Mouse (Mus musculus) activated CD4-positive, CD25-positive, alpha-beta regulatory T cell, adult 4 months (primary cell): ENCODE measurements around the gene Abcc4. TPM values are rescaled to one million over a fixed set of nuclear protein-coding genes. Genes with fewer than 3 reads are reported as not detected.

Experiments used
- ATAC-seq: one replicate; pipeline ENCODE4 v1.8.0; 2017
- polyA plus RNA-seq, 2 experiments: library from polyadenylated mRNA; unstranded; fragments of 100-300 nt; shearing (Covaris generic); gene quantifications; one replicate each; pipeline ENCODE4 v1.2.1; 2017

The Abcc4 gene
- polyA plus RNA-seq, 2 experiments from 2014 or later: 8.8 to 9.8 TPM

DNA sequence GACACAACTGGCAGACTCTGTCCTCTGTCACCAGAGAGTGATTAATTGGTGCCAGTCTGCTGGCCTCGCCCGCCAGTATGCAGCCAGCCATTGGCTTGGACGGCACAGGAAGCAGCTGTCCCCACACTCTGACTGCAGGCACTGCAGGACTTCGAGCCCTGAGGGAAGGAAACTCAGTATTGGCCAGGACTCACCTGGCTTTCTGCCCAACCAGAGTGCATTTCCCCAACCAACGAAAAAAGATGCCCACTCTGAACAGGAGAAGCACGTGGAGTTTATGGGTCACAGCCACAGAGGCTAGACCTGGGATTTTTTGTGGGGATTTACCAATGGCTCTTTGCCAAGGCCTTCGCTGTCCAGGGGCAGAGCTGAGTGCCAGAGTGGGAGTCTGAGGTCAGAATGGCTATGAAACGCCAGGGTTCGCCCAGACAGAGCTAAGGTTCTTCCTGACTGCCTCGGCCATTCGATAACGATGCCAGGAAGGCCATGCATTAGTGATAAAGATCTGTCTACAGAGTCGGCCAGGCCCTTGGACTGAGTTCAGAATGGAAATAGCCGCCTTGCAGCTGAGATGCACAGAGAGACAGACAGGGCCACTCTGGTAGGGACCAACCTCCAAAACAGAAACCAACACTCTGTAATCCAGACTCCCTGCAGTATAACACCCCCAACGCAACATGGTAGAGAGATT lies 70.4 kb downstream of the Abcc4 start:
- ATAC-seq: no peak

DNA sequence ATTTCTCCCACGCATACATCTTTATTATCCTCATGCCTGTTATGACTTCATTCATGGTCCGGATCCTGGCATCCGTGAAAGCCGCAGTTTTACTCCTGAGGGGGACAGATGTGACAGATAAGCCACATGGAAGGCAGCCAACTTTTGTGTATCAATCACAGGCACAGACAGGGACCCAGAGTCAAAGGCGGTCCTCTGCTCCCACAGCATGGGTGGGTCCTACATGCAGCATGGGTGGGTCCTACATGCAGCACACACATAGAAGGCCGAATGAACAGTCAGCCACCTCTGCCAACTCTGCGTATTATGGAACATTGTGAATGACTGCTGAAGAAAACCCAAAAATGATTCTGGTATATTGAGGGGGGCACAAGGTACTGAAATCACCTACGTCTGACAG lies 76.4 kb downstream of the Abcc4 start:
- no peak for ATAC-seq

DNA sequence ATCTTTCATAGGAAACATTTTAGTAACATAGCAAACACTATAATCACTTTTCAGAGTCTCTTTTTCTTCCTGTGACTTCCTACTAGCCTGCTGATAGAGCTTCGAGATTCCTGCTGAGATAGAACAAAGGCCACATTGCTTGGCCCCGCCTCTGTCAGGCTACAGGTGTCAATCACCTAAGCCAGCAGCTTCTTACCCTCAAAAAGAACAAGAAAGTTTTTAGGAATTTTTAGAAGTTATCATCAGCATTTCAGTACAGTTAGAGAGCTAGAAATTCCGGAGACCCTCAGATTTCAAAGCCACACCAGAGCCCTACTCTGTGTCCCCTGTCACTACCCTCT lies 84.6 kb downstream of the Abcc4 start:
- no peak for ATAC-seq

DNA sequence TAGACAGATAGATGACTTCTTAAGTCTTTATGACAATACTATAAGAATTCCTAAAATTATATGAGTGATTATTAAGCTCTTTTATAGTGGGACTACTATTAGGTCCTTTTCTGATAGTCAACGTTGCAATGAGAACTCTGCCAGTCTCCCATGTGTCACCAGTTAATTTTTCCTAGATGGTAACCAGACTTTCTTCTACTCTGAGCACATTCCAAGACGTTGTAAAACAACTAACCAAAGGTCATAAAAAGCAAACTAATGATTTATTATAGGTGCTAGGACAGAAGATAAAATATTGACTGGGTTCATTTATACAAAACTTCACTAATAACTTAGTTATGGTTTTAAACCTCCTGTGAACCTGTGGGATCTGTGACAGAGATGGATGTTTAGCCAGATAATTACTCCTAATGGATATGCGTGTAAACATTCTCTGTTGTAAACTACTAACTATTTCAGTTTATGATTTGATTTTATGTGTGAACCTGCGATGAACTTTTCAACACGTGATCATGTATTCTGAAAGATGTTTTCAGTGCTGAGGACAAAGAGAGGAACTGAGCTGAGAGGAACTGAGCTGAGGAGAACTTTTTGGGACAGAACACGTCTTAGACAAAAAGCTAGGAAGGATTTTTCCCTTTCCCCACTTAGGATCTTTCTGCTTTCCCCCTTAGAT lies 85.1 kb downstream of the Abcc4 start:
- no peak for ATAC-seq

GRCm38 (mm10) chr14:118616698-118617311 lies 89.2 kb downstream of the Abcc4 start:
- peak; percentile 58 for ATAC-seq

DNA sequence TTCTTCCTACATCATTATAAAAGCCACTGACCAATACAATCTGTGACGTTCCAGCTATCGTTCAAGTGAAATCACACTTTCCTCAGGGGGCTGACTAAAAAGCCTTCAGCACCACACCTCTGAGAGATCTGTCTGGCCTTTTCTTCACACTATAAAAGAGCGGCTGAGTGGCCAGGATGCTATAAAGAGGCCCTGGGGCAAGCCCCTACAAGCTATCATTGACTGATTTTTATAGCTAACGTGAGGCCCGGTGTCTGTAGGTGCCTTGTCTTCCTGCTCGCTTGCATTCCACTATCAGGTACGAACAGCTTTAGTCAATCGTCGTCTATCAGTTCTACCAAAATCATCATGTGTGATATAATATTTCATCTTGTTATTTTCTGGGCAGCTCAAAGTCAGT lies 92.3 kb downstream of the Abcc4 start:
- ATAC-seq: no peak

- ATAC-seq: no peak
These were observed 94.3 kb downstream of the Abcc4 start for GRCm38 (mm10) chr14:118611714-118612113.

DNA sequence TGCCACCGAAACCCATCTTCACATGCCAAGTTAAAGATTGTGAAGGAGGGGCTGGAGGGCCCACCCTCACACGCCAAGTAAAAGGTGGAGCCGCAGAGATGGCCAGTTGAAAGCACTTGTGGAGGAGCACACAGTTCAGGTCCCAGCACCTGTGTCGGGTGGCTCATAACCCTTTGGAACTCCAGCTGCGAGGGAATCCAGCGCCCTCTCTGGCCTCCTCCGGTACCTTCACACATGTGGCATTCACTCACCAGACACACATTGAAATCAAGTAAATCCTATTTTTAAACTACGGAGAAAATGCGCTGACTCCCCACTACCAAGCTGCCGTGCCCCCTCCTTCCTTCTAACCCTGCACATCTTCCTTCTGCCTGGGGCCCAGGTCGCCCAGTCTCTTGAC lies 95.2 kb downstream of the Abcc4 start:
- no peak for ATAC-seq

- no peak for ATAC-seq
These were observed 97.1 kb downstream of the Abcc4 start for GRCm38 (mm10) chr14:118608816-118609465.

- no peak for ATAC-seq
These were observed 97.7 kb downstream of the Abcc4 start for GRCm38 (mm10) chr14:118608317-118608716.

DNA sequence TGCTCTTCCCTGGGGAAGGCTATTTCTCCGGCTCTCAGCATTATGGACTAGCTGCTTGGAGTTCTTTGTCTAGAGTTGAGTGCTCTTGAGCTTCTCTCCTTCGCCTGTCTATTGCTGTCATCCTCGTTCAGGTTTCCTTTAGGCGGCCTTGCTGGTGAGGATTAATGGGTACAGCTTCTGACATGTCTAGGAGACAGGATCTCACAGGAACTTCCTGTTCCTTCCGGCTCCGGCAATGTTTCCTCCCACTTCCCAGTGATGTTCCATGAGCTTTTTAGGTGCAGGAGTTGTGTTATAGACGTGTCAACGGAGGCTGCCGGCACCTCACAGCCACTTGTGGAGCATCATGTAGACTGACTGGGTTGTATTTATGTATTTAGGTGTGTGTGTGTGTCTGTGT lies 99.5 kb downstream of the Abcc4 start:
- ATAC-seq: no peak

- ATAC-seq: no peak
These were observed 101.1 kb downstream of the Abcc4 start for GRCm38 (mm10) chr14:118604903-118605302.

DNA sequence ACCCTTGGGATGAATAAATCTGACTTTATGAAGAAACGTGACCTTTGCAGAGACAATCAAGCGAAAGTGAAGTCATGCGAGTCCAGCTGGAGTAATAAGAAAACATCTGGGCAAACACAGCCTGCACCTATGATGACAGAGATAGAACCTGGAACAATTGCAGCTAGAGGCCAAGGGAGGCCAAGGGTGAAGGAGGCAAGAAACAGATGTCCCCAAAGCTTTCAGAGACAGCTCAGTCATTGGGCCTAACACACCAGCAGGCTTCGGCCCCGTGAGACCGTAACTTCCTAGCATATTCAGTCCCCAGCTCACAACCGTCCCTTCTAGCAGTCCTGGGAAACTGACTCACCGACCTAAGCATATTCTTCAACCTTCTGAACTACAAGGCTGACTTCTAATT lies 104.0 kb downstream of the Abcc4 start:
- ATAC-seq: no peak

- ATAC-seq: no peak
These were observed 105.3 kb downstream of the Abcc4 start for GRCm38 (mm10) chr14:118600746-118601145.

GRCm38 (mm10) chr14:118598757-118599156 lies 107.3 kb downstream of the Abcc4 start:
- ATAC-seq: no peak

- no peak for ATAC-seq
These were observed 111.6 kb downstream of the Abcc4 start for GRCm38 (mm10) chr14:118594463-118594862.

DNA sequence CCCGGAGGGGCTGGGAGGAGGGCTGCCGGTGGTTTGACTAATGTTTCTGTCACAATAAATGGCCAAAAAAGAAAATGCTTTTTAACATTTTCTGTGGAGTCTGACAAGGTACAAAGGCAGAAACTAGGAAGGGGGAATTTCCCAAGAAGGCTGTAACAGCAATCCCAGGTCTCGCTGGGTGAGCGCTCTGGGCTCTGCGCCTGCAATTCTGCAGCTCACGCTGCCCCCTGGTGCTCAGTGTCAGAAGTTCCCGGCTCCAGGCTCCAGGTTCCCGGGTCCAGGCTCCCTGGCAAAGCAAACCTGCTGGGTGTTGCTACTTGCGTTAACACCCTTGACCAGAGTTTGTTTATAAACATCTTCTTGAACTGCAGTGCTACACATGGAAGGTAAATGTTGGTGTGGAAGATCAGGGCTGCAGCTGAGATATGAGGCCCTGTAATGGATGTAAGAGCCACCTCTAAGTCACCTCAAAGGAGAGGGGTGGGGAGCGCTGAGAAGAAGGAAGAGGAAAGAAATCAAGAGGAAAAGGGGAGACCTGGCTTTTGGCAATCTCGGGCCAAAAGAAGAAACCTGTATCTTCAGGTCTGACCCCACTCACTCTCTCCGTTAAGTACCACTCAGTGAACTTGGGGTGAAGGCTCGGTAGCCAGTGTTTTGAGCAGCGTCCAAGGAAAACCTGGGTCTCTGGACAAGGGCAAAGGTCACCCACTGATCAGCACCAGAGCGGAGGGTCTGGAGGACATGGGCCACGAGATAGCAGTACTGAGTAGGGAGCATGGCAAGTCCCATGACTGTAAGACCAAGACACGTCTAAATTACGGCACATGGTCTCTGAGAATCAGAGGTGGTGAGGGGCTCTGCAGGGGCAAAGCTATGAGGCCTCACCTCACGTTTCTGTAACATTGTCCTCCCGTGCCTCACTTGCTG lies 114.3 kb downstream of the Abcc4 start:
- no peak for ATAC-seq

DNA sequence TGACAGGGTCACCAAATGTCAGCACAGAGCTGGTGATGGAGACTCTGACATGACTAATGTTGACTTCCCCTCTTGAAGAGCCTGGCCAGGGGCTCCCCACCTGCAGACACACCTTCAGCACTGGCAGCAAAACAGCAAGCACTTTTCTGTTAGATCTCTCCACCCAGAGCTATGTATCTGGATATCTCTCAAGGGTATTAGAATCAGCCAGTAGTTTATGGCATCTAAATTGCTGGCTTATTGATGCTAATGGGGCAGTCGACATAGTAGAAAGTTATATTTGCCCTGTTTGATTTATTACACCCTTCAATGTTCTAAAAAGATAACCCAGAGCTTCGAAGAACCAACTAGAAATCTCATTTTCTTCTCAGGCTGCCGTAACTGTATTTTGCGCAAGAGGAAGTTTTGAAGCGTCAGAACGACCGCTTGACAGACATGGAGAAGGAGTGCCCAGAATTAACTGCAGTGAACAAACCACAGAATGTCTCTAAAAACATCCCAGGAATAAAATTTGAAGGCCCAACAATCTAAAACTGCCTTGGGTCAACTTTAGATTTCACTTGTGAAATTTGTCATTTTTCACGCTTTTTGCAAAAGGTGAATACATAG lies 123.6 kb downstream of the Abcc4 start:
- ATAC-seq: no peak

- ATAC-seq: no peak
These were observed 124.3 kb downstream of the Abcc4 start for GRCm38 (mm10) chr14:118581673-118582072.

DNA sequence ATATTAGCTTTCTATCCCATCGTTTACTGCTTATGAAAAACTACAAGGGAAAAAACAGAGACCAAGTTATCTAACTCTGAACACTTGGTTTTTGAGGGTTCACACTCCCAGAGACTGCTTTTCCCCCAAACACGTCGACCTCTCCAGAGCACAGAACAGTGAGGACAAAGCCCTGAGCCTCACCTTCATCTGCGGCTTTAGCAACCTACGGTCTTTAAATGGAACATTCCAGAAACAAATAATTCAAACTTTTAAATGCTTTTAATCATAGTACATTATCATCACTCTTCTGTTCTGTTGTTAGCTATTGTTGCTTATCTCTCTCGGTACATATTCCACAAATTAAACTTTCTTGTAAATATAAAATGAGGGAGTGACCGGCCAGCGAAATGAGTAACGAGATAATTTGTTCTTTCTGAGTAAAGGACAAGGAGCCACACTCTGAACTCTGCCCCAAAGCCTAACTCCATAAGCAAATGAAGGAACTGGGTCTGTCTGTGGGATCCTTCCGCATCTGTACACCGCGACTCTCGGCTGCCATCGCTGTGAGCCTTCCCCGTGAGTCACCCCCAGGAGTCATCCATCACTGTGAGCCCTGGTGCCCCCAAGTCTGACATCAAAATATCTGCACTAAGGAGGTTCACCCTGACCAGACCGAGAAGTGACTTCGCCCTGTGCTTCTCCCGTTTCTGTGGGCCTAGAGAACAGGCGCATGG lies 126.8 kb downstream of the Abcc4 start:
- ATAC-seq: no peak

GRCm38 (mm10) chr14:118577895-118578294 lies 128.1 kb downstream of the Abcc4 start:
- ATAC-seq: no peak
